Mouse (Mus musculus) heart, postnatal 25 days (tissue): ENCODE measurements at regions not wholly inside any gene's neighbourhood (a gene's known extent, or its start where the extent isn't known, plus 50 kb on each side); places are given as distances from the start of the nearest gene placed in this dataset.
"Not testable (repeated sequence)": the region's sequence is repeated elsewhere in the genome, so short reads cannot be mapped to it uniquely, and the experiment has no call there.

Experiments used
- DNase-seq: peaks from one replicate; pipeline ENCODE4 v3.0.0; 2022; ENCODE audit warnings: low spot score
- intact Hi-C: fragments of 180-260 bp; cut with DNase I; formaldehyde crosslinking; loops from one replicate; pipeline ENCODE4 v1.15.1; 2025

DNA sequence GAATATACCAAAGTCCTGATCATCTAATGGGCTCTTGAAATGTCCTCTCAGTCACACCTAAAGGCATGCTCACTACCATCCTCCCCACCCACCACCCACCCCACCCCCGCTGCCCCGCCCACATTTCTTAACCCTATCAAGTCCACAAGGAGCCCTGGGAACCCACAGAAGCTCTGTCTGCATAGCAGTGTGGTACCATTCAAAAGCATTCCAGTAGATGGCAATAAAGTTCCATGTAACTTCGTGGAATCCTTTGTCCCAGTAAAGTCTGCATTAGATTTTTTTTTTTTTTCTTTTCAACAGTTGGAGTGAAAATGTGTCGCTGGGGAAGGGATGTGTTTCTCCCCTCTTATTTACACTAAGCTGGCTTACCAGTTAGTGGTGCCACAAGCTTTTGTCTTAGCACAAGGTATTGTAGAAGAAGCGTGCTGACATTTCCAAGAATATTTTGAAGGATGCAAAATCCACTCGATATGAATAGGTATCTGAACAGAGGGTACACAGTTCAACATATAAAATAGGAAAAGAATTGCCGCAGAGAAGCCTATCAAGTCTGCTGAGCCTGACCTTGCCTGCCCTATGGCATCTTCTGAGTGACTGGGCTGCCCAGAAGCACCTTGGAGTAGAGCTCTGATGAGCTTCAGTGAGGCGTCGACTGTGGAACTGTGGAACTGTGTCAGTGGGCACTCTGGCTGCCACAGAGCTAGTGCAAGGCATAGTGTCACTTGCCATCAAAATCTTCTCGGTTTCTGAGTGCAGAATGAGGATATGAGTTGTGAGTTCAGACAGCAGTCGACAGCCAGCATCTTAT lies 199.0 kb downstream of the Zfp619 start:
- DNase-seq, result no peak
- intact Hi-C loops, result no loop called here

DNA sequence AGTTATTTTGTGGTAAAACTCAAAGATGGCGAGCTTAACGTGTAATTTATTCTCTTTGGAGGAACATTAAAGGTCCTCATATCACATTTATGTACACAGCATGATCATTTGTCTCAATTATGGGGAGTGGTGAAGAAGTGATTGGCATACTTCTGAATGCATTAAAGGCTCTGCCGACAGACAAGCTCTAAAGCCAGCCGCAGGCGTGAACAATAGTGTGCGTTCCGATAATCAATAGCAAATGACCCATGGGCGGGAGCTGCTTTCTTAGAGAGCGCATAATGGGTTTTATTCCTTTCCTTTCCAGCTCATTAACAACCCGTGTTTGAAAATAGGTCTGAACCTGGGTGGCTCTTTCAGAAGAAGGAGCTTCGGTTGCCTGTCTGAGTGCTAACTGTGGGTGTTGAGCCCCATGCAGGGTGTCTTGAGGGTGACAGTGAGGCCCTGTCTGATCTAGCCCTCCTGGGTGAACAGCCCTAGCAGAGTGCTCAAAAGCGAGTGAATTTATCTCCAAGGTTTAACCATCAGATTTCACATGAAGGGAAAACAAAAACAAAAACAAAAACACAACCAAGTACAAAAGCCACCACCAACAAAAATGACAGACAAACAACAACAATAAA lies 210.5 kb downstream of the Zfp619 start:
- no peak for DNase-seq

DNA sequence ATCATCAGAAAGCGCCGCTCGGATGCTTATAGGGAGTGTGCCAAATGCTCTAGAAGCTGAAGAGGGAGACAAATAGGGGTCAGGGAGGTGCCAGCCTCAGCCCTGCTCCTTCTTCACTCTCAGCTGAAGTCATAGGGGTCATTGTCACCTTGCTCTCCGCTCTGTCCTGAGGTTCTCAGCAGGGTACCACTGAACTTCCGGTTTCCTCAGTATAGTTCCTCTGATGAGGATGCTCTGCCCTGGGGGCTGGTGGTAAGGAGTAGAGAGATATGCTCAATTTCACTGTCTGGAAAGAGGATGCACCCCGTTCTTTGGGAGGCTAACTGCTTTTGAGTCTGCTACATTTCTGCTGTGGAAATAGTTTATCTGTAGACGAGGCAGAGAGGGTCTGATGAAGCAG lies 211.4 kb downstream of the Zfp619 start:
- intact Hi-C loops, result no loop called here
- no peak for DNase-seq

More for the DNA sequence above, 210.5 kb downstream of the Zfp619 start:
- intact Hi-C loops, result no loop called here

DNA sequence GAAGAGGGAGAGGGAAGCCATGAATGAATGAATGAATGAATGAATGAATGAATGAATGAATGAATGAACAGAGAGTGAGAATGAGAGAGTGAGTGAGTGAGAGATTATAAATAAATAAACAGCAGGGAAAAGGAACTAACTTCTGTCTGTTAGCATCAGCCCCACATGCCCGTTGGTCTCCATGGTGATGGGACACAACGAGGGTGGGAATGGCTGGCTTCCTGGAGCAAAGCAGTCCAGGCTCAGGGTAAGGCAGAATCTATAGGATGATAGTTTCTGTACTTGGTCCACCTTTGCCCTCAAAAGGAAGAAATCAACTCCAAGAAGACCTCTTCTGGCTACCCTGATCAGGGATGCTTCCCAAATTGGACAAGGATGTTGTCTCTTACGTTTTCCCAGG lies 212.2 kb downstream of the Zfp619 start:
- DNase-seq, result no peak
- intact Hi-C loops, result no loop called here

DNA sequence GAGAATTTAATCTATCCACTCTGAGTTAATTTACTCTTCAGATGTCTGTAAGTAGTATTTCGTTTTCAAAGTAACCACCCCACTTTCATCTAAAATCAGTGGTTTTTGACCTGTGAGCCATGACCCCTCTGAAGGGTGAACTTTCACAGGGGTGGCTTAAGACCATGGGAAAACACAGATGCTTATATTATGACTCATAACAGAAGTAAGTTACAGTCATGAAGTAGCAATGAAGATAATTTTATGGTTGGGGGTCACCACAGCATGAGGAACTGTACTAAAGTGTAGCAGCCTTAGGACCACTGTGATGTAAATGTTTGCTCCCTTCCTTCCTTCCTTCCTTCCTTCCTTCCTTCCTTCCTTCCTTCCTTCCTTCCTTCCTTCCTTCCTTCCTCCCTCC lies 215.2 kb downstream of the Zfp619 start:
- intact Hi-C loops, result no loop called here

DNA sequence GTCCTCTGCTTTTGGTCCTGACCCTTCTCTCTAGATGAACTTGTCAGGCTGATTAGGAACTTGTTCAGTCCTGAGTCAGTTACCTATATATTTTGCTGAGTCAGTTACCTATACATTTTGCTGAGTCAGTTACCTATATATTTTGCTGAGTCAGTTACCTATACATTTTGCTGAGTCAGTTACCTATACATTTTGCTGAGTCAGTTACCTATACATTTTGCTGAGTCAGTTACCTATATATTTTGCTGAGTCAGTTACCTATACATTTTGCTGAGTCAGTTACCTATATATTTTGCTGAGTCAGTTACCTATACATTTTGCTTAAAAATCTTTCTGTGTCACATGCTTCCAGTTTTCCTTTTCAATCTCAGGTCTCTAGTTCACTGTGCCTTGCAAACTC lies 230.8 kb downstream of the Zfp619 start:
- intact Hi-C loops, DNase-seq: not testable (repeated sequence)

More for the DNA sequence above, 215.2 kb downstream of the Zfp619 start:
- DNase-seq, result no peak

DNA sequence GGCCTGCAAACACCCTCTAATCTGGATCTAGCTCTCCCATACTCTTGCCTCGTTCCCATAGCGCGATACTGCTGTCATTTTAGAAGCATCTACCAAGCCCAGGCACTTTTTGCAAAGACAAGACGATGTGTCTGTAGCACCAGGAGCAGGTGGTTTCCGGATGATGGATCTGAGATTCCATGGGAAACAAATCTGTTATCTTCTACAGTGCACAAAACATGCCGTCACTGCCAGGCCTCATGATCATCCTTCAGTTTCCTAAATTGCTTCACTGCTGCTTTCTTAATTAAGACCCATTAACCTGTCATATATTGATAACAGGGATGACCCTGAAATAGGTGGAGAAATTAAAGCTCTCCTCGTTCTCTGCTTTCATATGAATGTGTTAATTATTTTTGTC lies 232.9 kb downstream of the Zfp619 start:
- intact Hi-C loops, result no loop called here
- no peak for DNase-seq

DNA sequence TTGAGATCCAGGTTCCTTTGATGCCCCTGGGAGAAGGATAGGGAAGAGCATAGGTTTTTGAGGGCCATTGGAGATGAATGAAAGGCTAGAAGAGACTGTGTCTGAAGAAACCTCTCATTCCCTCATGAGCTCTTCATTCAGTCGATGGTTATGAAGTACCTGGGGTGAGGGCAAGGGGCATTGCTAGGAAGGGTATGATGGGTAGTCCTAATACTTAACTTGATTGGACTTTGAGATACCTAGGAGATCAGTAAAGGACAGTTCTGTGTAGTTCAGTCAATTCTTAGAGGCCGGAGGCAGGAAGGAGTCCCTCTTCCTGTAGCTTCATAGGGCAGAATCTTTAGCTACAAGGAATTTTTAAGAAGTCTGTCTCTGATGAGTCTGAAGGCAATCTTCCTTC lies 246.8 kb downstream of the Zfp619 start:
- intact Hi-C loops, result no loop called here
- no peak for DNase-seq

DNA sequence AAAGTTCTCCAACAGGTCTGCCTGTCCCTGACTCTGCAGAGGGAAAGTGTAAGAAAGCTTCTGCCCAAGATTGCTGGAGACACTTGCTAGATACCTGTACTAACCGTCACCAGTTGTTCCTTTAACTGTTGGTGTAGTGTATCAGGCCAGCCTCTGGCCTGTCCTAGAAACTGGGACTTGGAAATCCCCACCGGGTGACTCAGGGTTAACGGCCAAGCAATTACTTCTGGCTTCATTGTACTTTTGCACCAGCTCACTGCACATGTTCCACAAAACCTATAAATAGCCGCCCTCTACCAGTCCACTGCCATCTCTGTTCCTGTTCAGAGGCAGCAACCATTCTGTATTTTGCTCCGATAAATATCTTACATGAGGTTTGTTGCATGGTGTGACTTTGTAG lies 247.5 kb downstream of the Zfp619 start:
- intact Hi-C loops, result no loop called here
- DNase-seq, result no peak

DNA sequence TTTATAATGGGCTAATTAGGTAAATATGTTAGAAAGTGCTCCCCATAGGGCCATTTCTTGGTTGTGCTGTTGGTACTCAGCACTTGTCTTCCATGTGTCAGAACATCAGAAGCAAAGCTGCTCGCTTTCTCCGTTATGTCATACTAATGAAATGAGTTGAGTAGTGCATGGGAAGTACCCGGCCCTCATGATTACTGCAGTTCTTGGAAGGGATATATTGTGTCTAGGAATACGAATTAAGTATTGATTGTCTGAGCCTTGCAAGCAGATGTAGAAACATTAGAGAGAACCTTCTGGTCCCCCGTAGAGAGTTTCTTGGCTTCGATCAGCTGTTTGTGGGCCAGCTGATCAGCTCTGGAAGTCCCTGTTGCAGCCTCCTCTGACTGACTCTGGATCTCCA lies 255.7 kb downstream of the Zfp619 start:
- DNase-seq, result no peak
- intact Hi-C loops, result no loop called here

DNA sequence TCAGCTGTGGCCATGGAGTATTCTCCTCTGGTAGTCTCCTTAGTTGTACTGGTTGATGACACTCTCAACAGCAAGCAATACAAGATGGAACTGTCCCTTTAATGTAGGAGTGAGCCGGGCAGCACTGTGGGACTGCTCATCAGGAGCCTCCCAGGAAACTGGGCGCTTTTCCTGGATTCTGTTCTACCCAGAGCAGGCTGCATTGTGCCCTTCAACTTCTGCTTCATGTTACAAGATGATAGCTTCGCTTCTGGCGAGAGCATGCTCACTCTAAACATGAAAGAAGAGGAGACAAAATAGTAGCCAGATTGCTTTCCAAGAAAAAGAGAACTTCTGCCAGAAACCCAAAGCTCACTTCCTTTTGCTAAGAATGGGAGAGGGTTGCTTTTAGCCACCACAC lies 271.8 kb downstream of the Zfp619 start:
- DNase-seq, result no peak

DNA sequence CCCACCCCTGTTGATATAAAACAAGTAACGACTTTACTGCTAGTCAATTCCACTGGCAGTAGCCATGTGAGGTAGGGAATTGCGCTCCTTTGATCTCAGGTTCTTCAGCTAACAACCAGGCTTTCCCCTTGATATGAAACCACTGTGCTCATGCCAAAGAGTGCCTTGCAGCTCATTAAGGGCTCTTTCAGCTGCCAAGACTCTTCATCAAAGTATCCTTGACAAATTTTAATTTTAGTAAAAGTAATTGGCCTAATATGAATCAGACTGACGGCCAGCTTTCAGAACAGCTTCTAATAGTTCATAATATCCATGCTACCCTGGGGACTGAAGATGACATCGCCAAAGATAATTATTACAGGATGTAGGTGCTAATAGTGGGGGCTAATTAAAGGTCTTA lies 272.3 kb downstream of the Zfp619 start:
- DNase-seq, result no peak
- intact Hi-C loops, result no loop called here

More for the DNA sequence above, 271.8 kb downstream of the Zfp619 start:
- intact Hi-C loops, result no loop called here

DNA sequence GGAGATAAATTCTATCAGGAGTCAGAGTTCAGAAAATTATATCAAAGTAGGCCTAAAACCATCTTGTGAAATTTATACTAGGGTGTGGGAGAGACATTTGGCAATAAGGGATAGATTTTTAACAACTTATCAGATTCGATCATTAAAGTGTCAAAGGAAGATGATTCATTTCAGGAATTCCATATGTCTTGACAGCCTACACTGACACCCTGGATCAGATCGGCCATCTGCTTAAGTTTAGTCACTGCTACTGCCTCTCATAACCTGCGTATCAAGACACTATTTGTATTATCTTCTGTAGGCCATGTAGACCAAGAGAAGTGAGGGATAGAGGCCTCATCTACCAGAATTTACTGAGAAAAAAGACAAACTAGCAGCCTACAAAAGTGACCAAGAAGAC lies 277.2 kb downstream of the Zfp619 start:
- DNase-seq, result no peak
- intact Hi-C loops, result no loop called here

DNA sequence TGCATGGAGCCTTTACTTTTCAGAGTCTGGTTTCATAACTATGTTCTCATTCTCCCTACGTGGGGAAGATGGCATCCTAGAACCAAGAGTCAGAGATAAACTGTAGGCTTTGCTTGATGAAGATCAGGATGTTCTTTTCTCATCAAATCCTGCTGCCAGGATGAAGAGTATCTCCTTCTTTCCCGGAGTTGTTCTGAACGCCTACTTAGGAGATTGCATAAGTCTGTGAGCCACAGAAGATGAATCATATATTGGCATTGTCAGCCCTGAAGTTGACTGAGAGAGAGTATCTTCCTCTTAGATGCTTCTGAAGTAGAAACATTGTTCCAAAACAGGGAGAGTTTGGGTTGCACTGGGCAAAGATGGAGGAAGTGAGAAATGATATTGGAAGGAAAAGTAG lies 286.7 kb downstream of the Zfp619 start:
- DNase-seq, result no peak
- intact Hi-C loops, result no loop called here

DNA sequence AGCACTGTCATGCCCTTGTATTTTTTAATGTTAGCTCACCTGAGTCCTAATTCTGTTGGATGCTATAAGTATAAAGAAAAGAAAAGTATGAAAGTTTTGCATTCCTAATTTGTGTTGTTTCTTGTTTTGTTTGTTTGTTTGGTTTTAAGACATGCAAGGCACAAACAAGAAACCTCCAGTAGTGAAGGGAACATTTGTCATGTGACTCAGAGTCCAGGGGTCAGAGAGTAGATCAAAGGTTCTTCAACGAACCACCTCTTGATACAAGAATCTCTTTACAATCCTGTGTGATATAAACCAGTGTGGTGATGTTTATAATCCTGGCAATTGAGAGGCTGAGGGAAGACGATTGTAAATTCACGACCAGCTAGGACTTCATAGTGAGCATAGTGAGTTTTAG lies 300.5 kb downstream of the Zfp619 start:
- no peak for DNase-seq
- intact Hi-C loops, result no loop called here

DNA sequence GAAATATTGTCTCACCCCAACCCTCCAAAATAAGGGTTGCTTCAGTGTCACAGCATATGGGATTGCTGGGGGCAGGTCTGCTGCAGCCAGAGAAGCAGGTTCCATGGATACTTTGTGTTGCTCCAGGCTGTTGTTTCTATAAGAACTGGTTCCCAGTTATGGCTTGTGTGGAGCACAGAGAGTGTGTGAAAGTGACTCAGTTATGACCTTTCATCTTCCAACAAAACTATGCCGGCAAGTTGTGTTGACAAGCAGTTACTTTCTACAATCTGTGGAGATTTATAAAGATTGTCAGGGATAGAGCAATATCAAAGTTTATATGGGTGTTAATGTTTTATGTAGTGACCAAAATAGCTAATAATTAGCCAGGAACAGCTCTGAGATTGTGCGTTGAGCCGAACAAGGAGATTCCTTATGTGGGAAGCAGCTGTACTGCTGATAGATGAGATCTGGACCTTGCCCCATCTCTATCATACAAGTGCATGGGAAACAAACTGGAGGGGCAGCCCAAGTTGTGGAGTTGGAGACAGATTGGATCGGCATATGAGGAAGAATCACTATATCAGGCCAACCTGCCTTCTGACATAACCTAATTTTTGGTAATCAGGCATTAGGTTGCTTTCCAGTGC lies 305.1 kb downstream of the Zfp619 start:
- no peak for DNase-seq
- intact Hi-C loops, result no loop called here

DNA sequence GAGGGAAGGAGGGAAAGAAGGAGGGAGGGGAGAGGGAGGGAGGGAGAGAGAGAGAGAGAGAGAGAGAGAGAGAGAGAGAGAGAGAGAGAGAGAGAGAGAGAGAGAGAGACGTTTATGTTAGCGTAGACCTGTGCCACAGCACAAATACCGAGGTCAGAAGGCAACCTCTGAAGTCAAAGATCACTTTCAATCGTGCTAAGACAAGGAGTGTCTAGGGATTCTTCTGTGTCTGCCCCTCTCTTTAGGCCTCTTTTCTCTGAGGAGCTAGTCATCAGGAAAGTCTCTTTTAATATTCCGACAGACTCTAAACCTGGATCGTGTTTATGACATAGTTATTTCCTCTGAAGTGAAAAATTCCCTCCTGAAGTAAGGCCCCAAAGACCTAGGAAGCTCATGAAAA lies 310.8 kb downstream of the Zfp619 start:
- intact Hi-C loops, result no loop called here

DNA sequence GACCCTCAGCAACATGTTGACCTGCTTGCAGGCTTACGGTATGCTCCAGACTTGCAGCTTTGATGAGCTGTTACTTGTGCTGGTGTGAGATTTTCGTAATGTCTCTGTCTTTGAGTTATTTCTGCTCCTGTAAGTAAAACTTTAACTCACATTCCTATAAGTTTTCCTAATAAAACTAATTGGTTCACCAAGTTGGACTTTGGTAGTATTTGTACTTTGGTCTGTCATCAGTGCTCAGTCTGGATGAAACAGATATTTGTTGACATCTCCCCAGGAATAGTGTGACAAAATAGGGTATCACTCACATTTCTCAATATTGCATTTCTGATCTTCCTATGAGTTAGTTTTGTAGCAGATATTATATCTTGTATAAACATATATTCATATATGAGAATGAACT lies 313.3 kb downstream of the Zfp619 start:
- DNase-seq, result no peak
- intact Hi-C loops, result no loop called here

More for the DNA sequence above, 310.8 kb downstream of the Zfp619 start:
- DNase-seq, result no peak

DNA sequence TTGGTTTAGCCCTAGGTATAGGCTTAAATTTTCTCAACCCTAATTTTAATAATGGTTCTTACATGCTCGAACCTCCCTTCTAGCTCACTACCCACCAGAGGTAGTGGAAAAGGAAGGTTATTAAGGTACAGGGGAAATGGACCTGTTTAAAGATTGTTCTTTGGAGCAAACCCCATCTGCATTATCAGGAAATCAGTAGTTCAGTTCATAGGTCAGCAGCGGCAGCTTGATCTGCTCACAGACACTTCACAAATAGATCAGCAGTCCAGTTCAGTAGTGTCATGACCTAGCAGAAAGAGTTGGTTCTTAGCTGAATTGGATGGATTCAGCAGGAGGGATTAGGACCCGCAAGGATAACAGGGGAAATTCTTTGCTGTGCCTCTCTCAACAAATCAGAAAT lies 324.4 kb downstream of the Zfp619 start:
- intact Hi-C loops, result loop anchor here (10.0 kb wide), 1 partner anchor 1103 kb away; no protein-coding TSS in a partner anchor
- no peak for DNase-seq

DNA sequence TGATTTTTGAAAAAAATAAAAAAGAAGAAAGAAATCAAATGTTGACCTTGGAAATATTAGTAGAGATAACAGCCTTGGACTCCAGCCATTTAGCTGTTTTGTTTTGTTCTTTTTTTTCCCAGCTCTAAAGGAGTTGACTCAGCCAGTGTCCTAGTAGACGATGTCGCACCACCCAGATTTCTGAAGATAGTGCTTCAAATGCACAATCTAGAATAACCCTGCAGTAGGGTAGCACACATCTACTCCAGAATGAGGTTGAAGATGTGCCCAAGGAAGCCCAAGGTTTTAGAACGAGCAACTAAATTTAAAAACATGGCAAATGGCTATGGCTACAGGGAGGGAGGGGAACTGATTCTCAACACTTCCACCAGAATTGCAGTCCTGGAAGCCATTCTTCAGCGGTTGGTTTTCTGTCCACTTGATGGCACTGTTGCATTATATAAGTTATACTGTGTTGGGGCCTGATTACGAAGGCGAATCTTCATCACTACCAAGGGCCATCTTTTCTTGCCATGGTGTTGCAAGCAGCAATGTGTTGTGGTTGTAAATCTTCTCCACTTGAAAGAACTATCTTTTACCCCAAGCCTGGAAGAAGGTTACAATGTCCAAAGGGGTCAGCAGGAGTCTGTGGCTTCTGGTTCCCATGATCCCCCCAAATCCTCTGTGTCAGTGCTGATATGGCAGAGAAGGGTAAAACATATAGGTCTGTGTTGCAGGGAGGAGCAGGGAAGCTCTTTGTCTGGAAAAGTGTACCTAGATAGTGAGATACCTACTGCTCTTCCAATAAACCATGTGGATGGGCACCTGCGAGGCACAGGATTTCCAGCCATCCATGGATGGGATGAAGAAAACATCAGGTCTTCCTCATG lies 330.6 kb downstream of the Zfp619 start:
- intact Hi-C loops, result loop anchor here (1.0 to 10.0 kb wide), 3 partner anchors 422 to 1097 kb away; no protein-coding TSS in a partner anchor
- no peak for DNase-seq
